Mouse (Mus musculus) frontal cortex, adult (tissue): ENCODE data around the gene Foxn3.

Source experiments
- ATAC-seq: cut with Nextera tagmentation; 2 replicates; pipeline ENCODE4 v1.9.2; 2017; ENCODE audit warnings: mild to moderate bottlenecking, moderate library complexity, mixed read lengths; ENCODE audit not compliant: low TSS enrichment

Foxn3 gene

GRCm38 (mm10) chr12:99352136-99352535 lies 211.2 kb downstream of the Foxn3 start:
- no peak for ATAC-seq

- no peak for ATAC-seq
Observed at GRCm38 (mm10) chr12:99351731-99352130, 211.7 kb downstream of the Foxn3 start.

GRCm38 (mm10) chr12:99349650-99349997 lies 213.8 kb downstream of the Foxn3 start:
- no peak for ATAC-seq

GRCm38 (mm10) chr12:99348940-99349649 lies 214.3 kb downstream of the Foxn3 start:
- ATAC-seq: no peak

GRCm38 (mm10) chr12:99347512-99347911 lies 215.9 kb downstream of the Foxn3 start:
- ATAC-seq: no peak

- ATAC-seq: no peak
Observed at GRCm38 (mm10) chr12:99346982-99347381, 216.4 kb downstream of the Foxn3 start.

GRCm38 (mm10) chr12:99345323-99345722 lies 218.1 kb downstream of the Foxn3 start:
- ATAC-seq: no peak

GRCm38 (mm10) chr12:99343378-99343777 lies 220.0 kb downstream of the Foxn3 start:
- no peak for ATAC-seq

- no peak for ATAC-seq
Observed at GRCm38 (mm10) chr12:99342160-99342559, 221.2 kb downstream of the Foxn3 start.

- no peak for ATAC-seq
Observed at GRCm38 (mm10) chr12:99341751-99342150, 221.6 kb downstream of the Foxn3 start.

GRCm38 (mm10) chr12:99340418-99341182 lies 222.8 kb downstream of the Foxn3 start:
- ATAC-seq: no peak

GRCm38 (mm10) chr12:99339640-99340325 lies 223.6 kb downstream of the Foxn3 start:
- peak; percentile 64 for ATAC-seq

- ATAC-seq: no peak
Observed at GRCm38 (mm10) chr12:99338754-99339153, 224.6 kb downstream of the Foxn3 start.

GRCm38 (mm10) chr12:99337171-99337435 lies 226.3 kb downstream of the Foxn3 start:
- no peak for ATAC-seq

- peak; percentile 51 for ATAC-seq
Observed at GRCm38 (mm10) chr12:99336349-99337170, 226.8 kb downstream of the Foxn3 start.

- no peak for ATAC-seq
Observed at GRCm38 (mm10) chr12:99335628-99336027, 227.8 kb downstream of the Foxn3 start.

- ATAC-seq: no peak
Observed at GRCm38 (mm10) chr12:99334026-99334425, 229.4 kb downstream of the Foxn3 start.

- no peak for ATAC-seq
Observed at GRCm38 (mm10) chr12:99333304-99333968, 229.9 kb downstream of the Foxn3 start.

GRCm38 (mm10) chr12:99332144-99332807 lies 231.1 kb downstream of the Foxn3 start:
- ATAC-seq: no peak

- no peak for ATAC-seq
Observed at GRCm38 (mm10) chr12:99331341-99331947, 231.9 kb downstream of the Foxn3 start.
